Mouse (Mus musculus) testis, adult 2 months (tissue): Measurements from ENCODE around the gene Moxd1.

Experiments
- CTCF ChIP-seq: fragments of 200-500 bp; IDR thresholded peaks from 2 replicates; pipeline ENCODE4 v1.5.1; 2012; ENCODE audit warnings: low read depth, mild to moderate bottlenecking, inconsistent platforms, low read length, moderate library complexity; ENCODE audit not compliant: control insufficient read depth, insufficient read depth, insufficient replicate concordance
- POLR2A ChIP-seq: fragments of 200-500 bp; IDR thresholded peaks from 2 replicates; pipeline ENCODE4 v1.6.1; 2012; ENCODE audit warnings: low read depth, mild to moderate bottlenecking, inconsistent platforms, low read length, moderate library complexity; ENCODE audit not compliant: control insufficient read depth

DNA sequence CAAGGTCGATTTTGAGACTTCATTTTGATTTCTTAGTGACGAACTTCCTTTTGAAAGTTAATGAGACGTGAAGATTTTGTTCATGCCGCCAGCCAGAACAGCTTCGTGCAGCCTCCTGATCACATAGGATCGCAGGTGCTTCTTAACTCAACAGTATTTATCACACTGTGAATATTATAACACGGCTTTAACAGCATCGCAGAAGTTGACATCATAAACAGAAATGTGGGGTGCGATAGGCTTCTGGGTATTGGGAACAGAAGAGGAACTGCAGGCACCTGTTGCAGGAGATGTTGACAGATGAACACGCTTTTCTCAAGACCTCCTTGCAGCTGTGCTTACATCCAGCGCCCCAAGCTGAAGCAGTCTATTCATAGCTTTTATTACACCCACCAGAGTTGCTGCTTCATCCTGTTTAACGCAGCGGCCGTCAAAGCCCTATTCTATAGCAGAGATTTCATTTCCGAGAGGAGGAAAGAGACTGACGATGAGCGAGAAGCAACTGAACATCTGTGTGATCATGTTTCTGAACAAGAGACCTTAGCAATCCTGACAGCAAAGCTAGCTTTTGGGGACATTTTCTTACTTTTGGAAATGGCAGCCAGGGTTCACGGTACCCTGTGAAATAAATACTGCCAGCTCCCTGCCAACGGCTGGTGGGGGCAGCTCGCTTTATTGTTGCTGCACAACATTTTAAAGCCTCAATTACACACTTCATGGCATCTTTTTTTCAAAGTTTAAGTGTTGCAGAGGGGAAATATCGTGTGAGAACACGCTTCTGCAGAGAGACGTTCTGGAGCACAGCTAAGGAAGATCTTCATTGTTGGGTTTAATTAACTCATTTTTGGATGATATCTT lies 12.3 kb downstream of the Moxd1 start:
- TF ChIP-seq POLR2A (no peak), CTCF (no peak)
